Mouse (Mus musculus): ENCODE results near the gene Zap70. TPM values are rescaled to one million over a fixed set of nuclear protein-coding genes. Genes with fewer than 3 reads are reported as not detected.

The Zap70 gene
- 1 to 10 TPM; 1.2 to 1.3 TPM for total RNA-seq (2021)

DNA sequence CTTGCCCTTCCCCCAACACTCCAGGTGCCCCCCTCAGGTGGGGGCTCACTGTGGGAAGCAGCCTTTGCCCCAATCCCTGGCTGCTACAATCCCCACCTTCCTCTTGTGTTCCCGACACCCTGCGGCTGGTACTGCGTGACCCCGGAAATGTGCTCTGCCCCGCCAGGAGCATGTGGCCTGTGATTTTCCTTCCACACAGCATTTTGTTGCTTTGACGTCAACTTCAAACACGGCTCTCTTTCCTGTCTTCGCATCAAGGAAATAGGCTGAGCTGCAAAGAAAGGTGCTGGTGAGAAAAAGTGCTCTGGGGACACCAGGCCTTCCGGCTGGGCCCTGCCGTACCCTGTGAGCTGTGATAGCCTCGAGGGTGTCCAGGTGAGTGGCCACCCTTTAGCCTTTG lies at the start of gene Zap70:
TSS of gene Zap70 (plus strand) at position 231 of the 400 bp plus-strand sequence.
- intact Hi-C loops (cut with DNase I): no loop called here

GRCm38 (mm10) chr1:36714311-36714710 lies 47.3 kb upstream of the Zap70 start, which contains the start of gene Actr1b:
Gene Actr1b (minus strand): TSS chr1:36714422.
- no peak for DNase-seq (ENCODE audit: low spot score in 2 of 2)
- intact Hi-C loops (cut with DNase I): no loop called here

More for the DNA sequence above, at the start of gene Zap70:
- DNase-seq (ENCODE audit: low spot score in 2 of 2): no peak

DNA sequence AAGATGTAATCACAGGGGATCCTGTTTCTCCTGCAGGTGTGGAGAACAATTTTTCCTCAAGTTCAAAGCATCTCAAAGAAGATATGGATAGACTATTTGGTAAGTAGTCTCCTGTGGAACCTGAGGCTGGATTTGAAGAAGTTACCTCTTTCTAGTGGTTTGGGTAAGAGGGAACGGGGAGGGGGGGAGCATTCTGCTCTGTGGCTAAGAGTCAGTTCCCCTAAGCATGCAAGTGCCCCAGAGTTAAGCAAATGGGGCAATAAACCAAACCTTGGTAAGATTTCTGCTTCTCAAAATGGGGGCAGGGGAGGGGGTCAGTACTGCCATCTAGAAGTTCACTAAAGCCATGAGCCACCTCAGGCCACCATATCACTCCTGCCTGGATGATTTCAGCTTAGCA lies 42.8 kb upstream of the Zap70 start:
- DNase-seq (ENCODE audit: low spot score in 2 of 2): no peak

GRCm38 (mm10) chr1:36723146-36724056 lies 38.2 kb upstream of the Zap70 start:
- no peak for DNase-seq (ENCODE audit: low spot score in 2 of 2)
- intact Hi-C loops (cut with DNase I): no loop called here

More for the DNA sequence above, 42.8 kb upstream of the Zap70 start:
- intact Hi-C loops (cut with DNase I): no loop called here

- DNase-seq (ENCODE audit: low spot score in 2 of 2): no peak
- intact Hi-C loops (cut with DNase I): no loop called here
Observed at GRCm38 (mm10) chr1:36724057-36724431, 37.6 kb upstream of the Zap70 start.

DNA sequence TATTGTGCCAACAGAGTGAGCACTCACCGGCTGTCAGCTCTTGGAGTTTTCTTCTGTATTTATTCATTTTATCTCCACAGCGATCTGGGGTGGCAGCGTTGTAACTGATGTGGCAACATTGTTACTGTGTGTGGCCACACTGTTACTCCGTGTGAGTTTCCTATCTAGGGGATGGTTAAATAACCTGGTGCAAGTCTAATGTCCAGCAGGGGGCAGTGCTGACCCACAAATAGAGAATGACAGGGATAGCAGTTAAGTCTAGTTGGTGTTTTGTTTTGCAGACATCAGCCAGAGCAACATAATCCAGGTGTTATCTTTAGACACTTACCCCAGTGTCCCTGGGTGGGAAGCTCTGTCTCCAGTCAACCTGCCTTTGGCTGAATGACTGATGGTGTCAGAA lies 24.3 kb upstream of the Zap70 start:
- intact Hi-C loops (cut with DNase I): loop anchor here (2.0 kb wide), 1 partner anchor 514 kb away; no protein-coding TSS in a partner anchor

DNA sequence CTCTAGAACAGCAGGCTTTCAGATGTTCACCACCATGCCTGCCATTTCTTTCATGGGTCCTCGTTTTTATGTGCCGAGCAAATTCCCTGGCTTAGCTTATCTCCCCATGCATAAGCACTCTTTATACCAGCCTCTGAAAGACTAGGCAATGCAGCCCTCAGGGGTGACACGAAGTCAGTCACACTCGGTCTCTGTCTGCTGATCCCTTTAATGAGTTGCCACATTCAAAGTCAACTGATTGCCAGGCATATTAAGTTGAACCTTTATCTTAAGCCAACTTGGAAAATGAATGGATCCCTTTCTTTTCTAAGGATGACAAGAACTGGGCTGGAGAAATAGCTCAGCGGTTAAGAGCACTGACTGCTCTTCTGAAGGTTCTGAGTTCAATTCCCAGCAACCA lies 22.4 kb upstream of the Zap70 start:
- DNase-seq (ENCODE audit: low spot score in 2 of 2): no peak
- intact Hi-C loops (cut with DNase I): no loop called here

More for the DNA sequence above, 24.3 kb upstream of the Zap70 start:
- DNase-seq (ENCODE audit: low spot score in 2 of 2): peak; percentile 75 to 80

DNA sequence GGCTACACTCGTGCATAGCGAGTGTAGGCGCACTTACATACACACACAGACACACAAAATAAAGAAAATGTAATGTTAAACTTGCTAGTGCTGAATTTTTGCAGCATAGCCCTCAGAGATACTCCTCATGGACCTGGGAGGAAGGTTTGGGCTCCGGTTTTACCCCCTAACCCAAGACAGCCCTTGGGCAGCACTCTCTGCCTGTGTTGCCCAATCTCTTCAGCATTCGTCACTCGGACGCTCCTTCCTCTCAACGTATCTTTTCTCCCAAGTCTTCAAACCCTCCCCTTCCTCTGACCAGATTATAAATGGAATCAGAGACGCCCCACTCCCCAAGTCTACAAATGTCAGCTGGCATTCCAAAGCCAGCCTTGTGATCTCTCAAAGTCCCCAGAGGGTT lies 18.6 kb upstream of the Zap70 start:
- intact Hi-C loops (cut with DNase I): no loop called here
- no peak for DNase-seq (ENCODE audit: low spot score in 2 of 2)

DNA sequence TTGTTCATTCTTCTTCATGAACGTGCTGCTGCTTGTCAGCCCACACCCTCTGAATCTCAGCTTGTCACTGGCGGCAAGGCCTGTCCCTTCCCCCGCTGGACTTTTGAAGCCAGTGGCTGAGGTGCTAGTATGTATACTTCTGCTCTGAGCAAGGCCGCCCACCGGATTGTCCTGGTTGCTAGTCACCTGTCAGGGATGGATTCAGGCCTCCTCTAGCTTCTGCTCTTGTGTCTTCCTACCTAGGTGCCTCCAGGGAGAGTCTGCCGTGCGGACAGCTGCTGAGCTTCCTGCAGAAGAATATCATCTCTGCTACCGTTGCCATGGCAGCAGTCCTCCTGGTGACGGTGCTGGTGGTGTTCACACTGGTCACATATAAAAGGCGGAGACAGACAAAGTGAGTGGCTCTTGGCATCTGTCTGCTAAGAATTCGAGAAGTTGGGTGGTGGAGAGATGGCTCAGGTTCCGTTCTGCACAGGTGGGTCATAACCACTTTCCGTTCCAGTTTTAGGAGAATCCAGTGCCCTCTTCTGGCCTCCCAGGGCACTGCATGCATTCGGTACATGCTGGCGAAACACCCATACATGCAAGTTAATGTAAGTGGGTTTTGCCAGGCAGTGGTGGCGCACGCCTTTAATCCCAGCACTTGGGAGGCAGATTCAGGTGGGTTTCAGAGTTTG lies 17.2 kb upstream of the Zap70 start:
- intact Hi-C loops (cut with DNase I): no loop called here
- peak; percentile 79 for DNase-seq (ENCODE audit: low spot score in 2 of 2)

DNA sequence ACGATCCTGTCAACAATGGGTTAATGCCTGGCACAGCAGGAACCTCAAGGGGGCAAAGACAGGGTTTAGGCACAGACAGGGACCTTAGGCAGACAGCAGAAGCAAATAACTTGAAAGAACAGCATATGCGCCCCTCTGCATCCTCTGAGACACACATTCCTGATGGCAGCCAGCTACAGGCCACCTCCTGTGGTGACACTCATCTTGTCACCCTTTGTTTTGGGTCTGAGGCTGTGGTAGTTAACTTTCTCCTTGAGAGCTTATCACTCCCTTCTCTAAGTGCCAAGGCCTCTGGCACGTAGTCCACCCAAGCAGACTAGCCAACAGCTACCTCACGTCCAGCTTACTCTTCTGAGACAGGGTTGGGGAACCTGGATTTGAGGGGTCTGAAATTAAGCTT lies 15.9 kb upstream of the Zap70 start:
- intact Hi-C loops (cut with DNase I): no loop called here
- DNase-seq (ENCODE audit: low spot score in 2 of 2): no peak

DNA sequence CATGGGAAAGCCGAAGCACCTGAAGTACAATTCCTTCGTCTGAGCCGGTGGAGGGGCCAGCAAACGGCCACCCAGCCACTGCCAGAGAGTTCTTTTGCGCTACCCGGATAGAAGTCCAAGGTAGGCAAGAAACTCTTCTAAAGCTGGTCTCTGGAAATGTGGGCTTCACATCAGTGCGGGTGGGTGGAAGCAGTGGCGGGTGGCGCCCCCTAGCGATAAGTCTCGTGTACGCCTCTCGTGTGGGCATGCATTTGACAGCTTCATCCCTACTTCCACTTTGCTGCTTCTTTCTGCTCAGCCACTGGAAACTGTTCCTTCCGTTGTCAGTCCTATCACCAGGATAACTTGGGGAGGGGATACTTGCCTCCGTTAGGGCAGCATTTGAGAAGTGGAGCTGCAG lies 15.1 kb upstream of the Zap70 start:
- intact Hi-C loops (cut with DNase I): no loop called here

DNA sequence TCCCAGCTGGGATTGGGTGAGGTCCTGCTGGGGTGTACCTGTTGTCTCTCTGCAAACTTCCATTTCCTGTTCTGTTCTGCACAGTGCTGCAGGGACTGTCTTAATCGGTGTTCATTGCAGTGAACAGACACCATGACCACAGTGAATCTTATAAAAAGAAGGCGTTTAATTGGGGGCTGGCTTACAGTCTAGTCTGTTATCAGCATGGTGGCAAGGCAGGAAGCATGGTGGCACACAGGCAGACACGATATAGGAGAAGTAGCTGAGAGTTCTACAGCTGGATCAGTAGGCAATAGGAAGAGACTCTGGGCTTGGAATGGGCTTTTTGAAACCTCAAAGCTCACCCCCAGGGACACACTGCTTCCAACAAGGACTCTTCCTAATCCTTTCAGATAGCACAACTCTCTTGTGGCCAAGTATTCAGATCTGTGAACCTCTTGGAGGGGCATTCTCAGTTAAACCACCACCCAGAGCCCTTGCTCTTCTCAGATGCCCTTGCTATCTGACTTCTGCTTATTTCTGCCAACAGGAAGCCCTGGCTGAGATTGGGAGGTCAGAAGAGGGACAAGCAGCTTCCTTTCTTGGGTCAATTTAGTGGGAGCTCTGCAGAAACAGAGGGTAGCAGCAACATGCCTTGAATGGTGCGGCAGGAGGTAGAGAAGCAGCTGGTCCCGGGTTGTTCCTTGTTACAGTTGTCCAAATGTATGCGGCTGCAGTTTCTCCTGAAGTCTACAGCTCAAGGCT lies 7.5 kb upstream of the Zap70 start:
- intact Hi-C loops (cut with DNase I): no loop called here
- DNase-seq (ENCODE audit: low spot score in 2 of 2): no peak

More for the DNA sequence above, 15.1 kb upstream of the Zap70 start:
- DNase-seq (ENCODE audit: low spot score in 2 of 2): no peak

- intact Hi-C loops (cut with DNase I): no loop called here
- DNase-seq (ENCODE audit: low spot score in 2 of 2): no peak
Observed at GRCm38 (mm10) chr1:36758553-36758952, 3.0 kb upstream of the Zap70 start.

DNA sequence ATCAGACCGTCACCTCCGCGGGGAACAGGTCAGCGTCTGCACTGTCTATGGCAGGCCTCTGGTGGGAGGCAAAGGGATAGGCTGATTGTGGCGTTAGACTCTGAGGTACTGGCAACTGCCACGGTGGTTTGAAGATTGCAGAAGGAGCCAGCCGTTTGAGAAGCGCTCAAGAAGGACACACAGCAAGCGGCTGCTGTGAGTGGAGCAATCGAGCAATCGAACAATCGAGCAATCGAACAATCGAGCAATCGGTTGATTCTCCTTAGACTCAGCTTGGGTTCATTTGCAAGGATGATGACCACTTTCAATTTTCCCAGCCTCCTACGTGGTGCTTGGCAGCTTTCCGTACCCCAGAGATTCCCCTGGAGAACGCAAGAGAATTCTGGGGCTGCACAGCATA lies 2.5 kb upstream of the Zap70 start:
- intact Hi-C loops (cut with DNase I): no loop called here

DNA sequence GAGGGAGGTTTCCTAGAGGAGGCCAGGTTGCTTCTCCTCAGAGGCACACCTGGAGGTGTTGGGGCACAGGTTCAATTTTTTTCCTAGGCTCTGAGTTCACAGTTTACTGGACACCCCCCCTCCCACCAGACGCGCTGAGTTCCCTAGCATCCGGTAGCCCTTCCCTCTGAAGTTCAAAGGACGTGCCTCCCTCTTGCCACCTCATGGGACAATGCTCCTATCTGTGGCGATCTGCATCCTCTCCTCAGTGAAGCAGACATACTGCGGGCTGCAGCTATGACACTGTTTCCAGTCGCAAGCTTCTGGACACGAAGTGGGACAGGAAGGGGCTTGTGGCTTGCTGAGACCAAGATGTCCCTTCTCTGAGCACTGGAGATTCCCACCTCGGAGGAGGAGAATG lies 1.2 kb upstream of the Zap70 start:
- no peak for DNase-seq (ENCODE audit: low spot score in 2 of 2)
- intact Hi-C loops (cut with DNase I): no loop called here

More for the DNA sequence above, 2.5 kb upstream of the Zap70 start:
- no peak for DNase-seq (ENCODE audit: low spot score in 2 of 2)

GRCm38 (mm10) chr1:36761061-36761460 lies 537 bp upstream of the Zap70 start:
- DNase-seq (ENCODE audit: low spot score in 2 of 2): no peak
- intact Hi-C loops (cut with DNase I): no loop called here

DNA sequence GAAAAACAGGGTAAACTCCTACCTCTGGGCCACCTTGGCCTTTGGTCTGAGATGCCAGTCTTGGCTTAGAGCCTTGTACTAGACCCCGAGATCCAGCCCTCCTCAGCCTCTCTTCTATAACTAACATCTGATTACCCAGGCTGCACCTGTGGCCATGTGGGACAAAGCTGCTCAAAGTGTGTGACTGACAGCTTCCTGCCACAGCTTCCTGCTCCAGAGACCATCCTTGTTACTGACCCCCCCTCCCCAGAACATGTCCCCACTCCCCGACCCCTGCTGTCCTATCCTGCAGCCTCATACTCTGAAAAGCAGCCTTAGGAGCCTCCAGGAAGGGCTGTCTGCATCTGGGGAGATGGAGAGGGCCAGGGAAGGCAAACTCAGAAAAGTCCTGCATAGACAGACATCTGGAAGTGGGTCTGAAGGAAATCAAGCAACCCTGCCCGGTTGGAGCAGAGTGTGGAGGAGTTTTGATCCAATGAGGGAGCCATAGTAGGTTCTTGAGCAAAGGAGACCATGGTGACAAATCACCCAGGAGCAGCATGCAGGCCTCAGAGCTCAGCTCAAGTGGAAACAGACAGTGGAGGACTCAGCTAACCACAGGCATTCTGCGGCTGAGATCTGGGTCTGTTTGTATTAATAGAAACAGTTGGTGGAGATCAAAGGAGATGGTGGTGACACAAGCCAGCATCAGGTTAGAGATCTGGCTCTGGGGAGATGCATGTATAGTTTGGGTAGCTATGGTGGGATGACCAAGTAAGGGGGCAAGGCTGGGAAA lies 5.0 kb downstream of the Zap70 start:
- intact Hi-C loops (cut with DNase I): no loop called here
- no peak for DNase-seq (ENCODE audit: low spot score in 2 of 2)

DNA sequence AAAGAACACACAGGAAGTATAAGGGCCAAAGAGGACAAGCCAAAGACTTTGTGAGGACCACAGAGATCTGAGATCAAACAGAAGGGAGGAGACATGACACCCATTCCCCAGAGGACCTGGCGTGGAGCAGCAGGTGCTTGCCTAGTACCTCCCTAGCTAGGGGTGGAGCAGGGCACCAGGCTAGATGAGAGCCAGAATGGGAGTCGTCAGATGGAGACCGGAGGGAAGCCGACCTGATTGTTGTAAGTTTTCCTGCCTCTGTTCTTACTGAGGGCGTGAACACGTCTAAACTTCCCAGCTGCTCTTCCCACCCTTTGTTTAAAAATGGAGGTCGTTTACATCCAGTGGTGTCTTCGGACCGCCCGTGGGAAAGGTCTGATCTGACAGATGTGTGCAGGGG lies 5.7 kb downstream of the Zap70 start:
- DNase-seq (ENCODE audit: low spot score in 2 of 2): no peak
- intact Hi-C loops (cut with DNase I): no loop called here

GRCm38 (mm10) chr1:36768786-36769185 lies 7.2 kb downstream of the Zap70 start:
- intact Hi-C loops (cut with DNase I): no loop called here
- no peak for DNase-seq (ENCODE audit: low spot score in 2 of 2)
